Mouse (Mus musculus): ENCODE data around the gene Ugt1a5. TPM values are rescaled to one million over a fixed set of nuclear protein-coding genes. Genes with fewer than 3 reads are reported as not detected.
"Not testable (repeated sequence)": the region's sequence is repeated elsewhere in the genome, so short reads cannot be mapped to it uniquely, and the experiment has no call there.

Ugt1a5 gene
- polyA plus RNA-seq, 2 experiments = 0.11 TPM; not detected in 1

- H3K9me3 ChIP-seq (ENCODE audit: control insufficient read depth, low read length) = no peaks in the 10 kb centered on the region
- WGBS (ENCODE audit: insufficient replicate concordance) = 40% methylated on average over 2 of the region's 2 CpGs
Measured at GRCm38 (mm10) chr1:88158430-88158829, 7.4 kb upstream of the Ugt1a5 start.

GRCm38 (mm10) chr1:88172190-88172589 is 6.4 kb downstream of the Ugt1a5 start:
- WGBS (ENCODE audit: insufficient replicate concordance) = 67% methylated on average over 5 of the region's 7 CpGs
- H3K4me1 ChIP-seq (replicated peaks; ENCODE audit: control insufficient read depth in 2 of 2, insufficient read depth in 2 of 2, low read length in 1 of 2); H3K4me3 ChIP-seq (ENCODE audit: insufficient read depth in 1 of 2, low read depth in 2 of 2, low read length in 2 of 2); H3K9ac ChIP-seq (replicated peaks); H3K36me3 ChIP-seq (replicated peaks; ENCODE audit: control insufficient read depth, insufficient read depth, low read depth); DNase-seq (ENCODE audit: low read depth in 3 of 3, low spot score in 3 of 3); H3K4me2 ChIP-seq (ENCODE audit: low read depth); ATAC-seq (ENCODE audit: insufficient read depth); H3K27ac ChIP-seq; H3K27me3 ChIP-seq (ENCODE audit: control insufficient read depth, insufficient read depth, low read length); H3K9me3 ChIP-seq (ENCODE audit: control insufficient read depth, low read length): not testable (repeated sequence)

More at GRCm38 (mm10) chr1:88158430-88158829, 7.4 kb upstream of the Ugt1a5 start:
- no peaks in the 10 kb centered on the region for H3K4me1 ChIP-seq (replicated peaks; ENCODE audit: control insufficient read depth in 2 of 2, insufficient read depth in 2 of 2, low read length in 1 of 2)
- TF ChIP-seq EP300 (IDR thresholded peaks at IDR 0.05; ENCODE audit: low read depth) = no peak
- no peak for TF ChIP-seq CTCF (IDR thresholded peaks at IDR 0.05; ENCODE audit: low read depth)
- no peak overlapping the region for H3K9ac ChIP-seq (replicated peaks)
- no peaks in the 10 kb centered on the region for H3K36me3 ChIP-seq (replicated peaks; ENCODE audit: control insufficient read depth, insufficient read depth, low read depth)
- DNase-seq (ENCODE audit: low read depth in 3 of 3, low spot score in 3 of 3) (no peak), ATAC-seq (ENCODE audit: insufficient read depth) (no peak)
- H3K4me2 ChIP-seq (ENCODE audit: low read depth) = no peak overlapping the region
- no peak overlapping the region for H3K27ac ChIP-seq
- no peak overlapping the region for H3K4me3 ChIP-seq (ENCODE audit: insufficient read depth in 1 of 2, low read depth in 2 of 2, low read length in 2 of 2)
- H3K27me3 ChIP-seq (ENCODE audit: control insufficient read depth, insufficient read depth, low read length) = no peaks in the 10 kb centered on the region

GRCm38 (mm10) chr1:88179657-88180056 is 13.8 kb downstream of the Ugt1a5 start:
- no peaks in the 10 kb centered on the region for H3K36me3 ChIP-seq (replicated peaks; ENCODE audit: control insufficient read depth, insufficient read depth, low read depth)
- no peak overlapping the region for H3K4me2 ChIP-seq (ENCODE audit: low read depth)
- no peak overlapping the region for H3K9ac ChIP-seq (replicated peaks)
- DNase-seq (ENCODE audit: low read depth in 3 of 3, low spot score in 3 of 3) = no peak
- H3K4me1 ChIP-seq (replicated peaks; ENCODE audit: control insufficient read depth in 2 of 2, insufficient read depth in 2 of 2, low read length in 1 of 2) = no peaks in the 10 kb centered on the region
- no peak for TF ChIP-seq EP300 (IDR thresholded peaks at IDR 0.05; ENCODE audit: low read depth)
- no peak for TF ChIP-seq CTCF (IDR thresholded peaks at IDR 0.05; ENCODE audit: low read depth)
- H3K9me3 ChIP-seq (ENCODE audit: control insufficient read depth, low read length) = peaks cover 4% of the 10 kb centered on the region
- H3K27ac ChIP-seq = no peak overlapping the region
- no peak overlapping the region for H3K4me3 ChIP-seq (ENCODE audit: insufficient read depth in 1 of 2, low read depth in 2 of 2, low read length in 2 of 2)
- 82% methylated on average over 1 of the region's 1 CpGs for WGBS (ENCODE audit: insufficient replicate concordance)
- ATAC-seq (ENCODE audit: insufficient read depth) = no peak
- no peaks in the 10 kb centered on the region for H3K27me3 ChIP-seq (ENCODE audit: control insufficient read depth, insufficient read depth, low read length)

- WGBS (ENCODE audit: insufficient replicate concordance) = 66% methylated on average over 5 of the region's 5 CpGs
- no peak for ATAC-seq (ENCODE audit: insufficient read depth)
- no peak overlapping the region for H3K27ac ChIP-seq
- H3K27me3 ChIP-seq (ENCODE audit: control insufficient read depth, insufficient read depth, low read length) = no peaks in the 10 kb centered on the region
- no peaks in the 10 kb centered on the region for H3K4me1 ChIP-seq (replicated peaks; ENCODE audit: control insufficient read depth in 2 of 2, insufficient read depth in 2 of 2, low read length in 1 of 2)
- no peak overlapping the region for H3K9ac ChIP-seq (replicated peaks)
- no peak for DNase-seq (ENCODE audit: low read depth in 3 of 3, low spot score in 3 of 3)
- H3K36me3 ChIP-seq (replicated peaks; ENCODE audit: control insufficient read depth, insufficient read depth, low read depth) = no peaks in the 10 kb centered on the region
- TF ChIP-seq EP300 (IDR thresholded peaks at IDR 0.05; ENCODE audit: low read depth) (no peak), CTCF (IDR thresholded peaks at IDR 0.05; ENCODE audit: low read depth) (no peak)
- no peaks in the 10 kb centered on the region for H3K9me3 ChIP-seq (ENCODE audit: control insufficient read depth, low read length)
- H3K4me2 ChIP-seq (ENCODE audit: low read depth) = no peak overlapping the region
- no peak overlapping the region for H3K4me3 ChIP-seq (ENCODE audit: insufficient read depth in 1 of 2, low read depth in 2 of 2, low read length in 2 of 2)
Measured at GRCm38 (mm10) chr1:88186325-88186935, 20.6 kb downstream of the Ugt1a5 start.

- DNase-seq (ENCODE audit: low read depth in 3 of 3, low spot score in 3 of 3) (no peak), ATAC-seq (ENCODE audit: insufficient read depth) (no peak)
- Histone ChIP-seq H3K36me3 (replicated peaks; ENCODE audit: control insufficient read depth, insufficient read depth, low read depth) (no peaks in the 10 kb centered on the region), H3K27me3 (ENCODE audit: control insufficient read depth, insufficient read depth, low read length) (no peaks in the 10 kb centered on the region), H3K9me3 (ENCODE audit: control insufficient read depth, low read length) (no peaks in the 10 kb centered on the region), H3K4me3 (ENCODE audit: insufficient read depth in 1 of 2, low read depth in 2 of 2, low read length in 2 of 2) (no peak overlapping the region), H3K9ac (replicated peaks) (no peak overlapping the region), H3K27ac (no peak overlapping the region), H3K4me1 (replicated peaks; ENCODE audit: control insufficient read depth in 2 of 2, insufficient read depth in 2 of 2, low read length in 1 of 2) (no peaks in the 10 kb centered on the region), H3K4me2 (ENCODE audit: low read depth) (no peak overlapping the region)
- 48% methylated on average over 3 of the region's 3 CpGs for WGBS (ENCODE audit: insufficient replicate concordance)
- TF ChIP-seq CTCF (IDR thresholded peaks at IDR 0.05; ENCODE audit: low read depth) (no peak), EP300 (IDR thresholded peaks at IDR 0.05; ENCODE audit: low read depth) (no peak)
Measured at GRCm38 (mm10) chr1:88192136-88192535, 26.3 kb downstream of the Ugt1a5 start.

Measured in liver, embryonic 14.5 days (tissue).